Mouse (Mus musculus) heart, adult 18-20 months (tissue): ENCODE data around the gene Plxna2. TPM values are rescaled to one million over a fixed set of nuclear protein-coding genes. Genes with fewer than 3 reads are reported as not detected.

Experiments used
- DNase-seq, 2 experiments: peaks; one replicate each; pipeline ENCODE4 v3.0.0; 2021 to 2022; ENCODE audit warnings: mixed read lengths in 1 of 2
- total RNA-seq, 2 experiments: library from RNA; stranded (reverse); gene quantifications; 2 replicates each; pipeline ENCODE4 v1.2.3; 2021

Gene Plxna2
- total RNA-seq, 2 experiments from 2014 or later = 28.2 to 29.1 TPM

- peak; percentile 82 to 92 for DNase-seq
These were observed 42.6 kb downstream of the Plxna2 start for GRCm38 (mm10) chr1:194660426-194661119.

GRCm38 (mm10) chr1:194663021-194663420 is 45.0 kb downstream of the Plxna2 start:
- DNase-seq = no peak

- no peak for DNase-seq
These were observed 47.7 kb downstream of the Plxna2 start for GRCm38 (mm10) chr1:194665715-194666114.

DNA sequence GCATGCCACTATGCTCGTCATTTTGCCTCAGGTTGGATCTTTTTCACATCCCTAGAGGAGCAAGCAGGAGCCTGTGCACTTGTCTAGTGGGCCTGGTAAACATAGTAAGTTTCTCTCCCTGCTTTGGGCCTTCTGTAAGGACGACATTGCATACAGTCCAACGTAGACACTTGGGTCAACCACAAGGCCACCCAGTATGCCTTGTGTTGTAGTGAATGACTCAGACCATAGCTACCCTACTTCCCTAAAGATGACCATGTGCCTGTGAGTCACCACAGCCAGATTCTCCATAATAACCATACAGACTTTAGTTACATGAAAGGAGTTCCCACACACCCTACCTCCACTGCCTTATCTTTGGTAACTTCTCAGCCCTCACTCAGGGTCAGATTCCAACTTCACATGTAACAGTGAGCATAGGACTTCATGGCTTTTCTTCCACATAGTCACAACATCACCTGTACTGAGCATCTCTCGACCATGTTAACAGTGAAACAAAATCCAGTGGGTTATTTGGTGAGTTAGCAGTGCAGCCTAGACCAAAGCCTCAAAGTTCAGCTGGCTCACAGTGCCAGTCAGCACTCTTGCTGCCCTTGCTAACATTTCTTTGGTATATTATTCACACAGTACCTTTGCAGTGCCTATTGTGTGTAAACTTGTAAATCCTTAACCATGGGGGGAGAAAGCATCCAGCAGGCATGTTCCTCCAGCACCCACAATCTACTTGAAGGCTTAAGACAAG is 53.9 kb downstream of the Plxna2 start:
- DNase-seq = no peak

DNA sequence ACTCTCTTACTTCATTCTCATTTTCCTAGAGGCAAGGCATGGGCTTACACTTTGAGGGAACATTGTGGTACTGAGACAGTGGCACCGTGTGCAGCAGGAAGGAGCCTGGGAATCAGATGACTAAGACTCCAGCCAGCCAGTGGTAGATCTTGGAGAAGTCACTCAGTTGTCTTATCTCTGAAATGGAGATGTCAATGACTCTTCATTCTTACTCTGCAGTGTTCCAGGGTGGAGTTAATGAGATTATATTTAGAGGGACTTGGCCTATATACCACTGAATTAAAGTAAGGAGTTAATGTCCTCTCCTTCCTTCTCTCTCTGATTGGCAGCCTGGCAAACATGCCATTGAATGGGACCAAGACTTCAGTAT is 54.5 kb downstream of the Plxna2 start:
- no peak for DNase-seq

DNA sequence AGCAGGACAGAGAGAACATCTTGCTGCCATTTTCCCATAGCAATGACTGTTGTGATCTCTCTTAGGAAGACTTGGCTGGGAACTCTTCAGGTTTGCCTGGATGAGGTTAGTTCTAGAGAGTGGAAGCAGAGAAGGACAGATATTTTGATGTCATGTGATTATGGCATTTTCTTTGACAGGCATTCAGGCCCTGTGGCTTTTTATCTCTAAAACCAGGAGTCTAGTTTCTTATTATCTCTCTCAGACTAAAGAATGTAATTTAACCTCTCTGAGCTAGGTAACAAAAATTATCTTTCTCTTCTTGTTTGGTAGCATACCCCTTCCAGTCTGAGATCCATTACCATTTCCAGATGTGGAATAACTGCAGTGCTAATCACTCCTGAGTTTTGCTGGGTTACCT is 55.2 kb downstream of the Plxna2 start:
- DNase-seq = no peak

- peak; percentile 47 to 54 for DNase-seq
These were observed 57.3 kb downstream of the Plxna2 start for GRCm38 (mm10) chr1:194675106-194675890.

DNA sequence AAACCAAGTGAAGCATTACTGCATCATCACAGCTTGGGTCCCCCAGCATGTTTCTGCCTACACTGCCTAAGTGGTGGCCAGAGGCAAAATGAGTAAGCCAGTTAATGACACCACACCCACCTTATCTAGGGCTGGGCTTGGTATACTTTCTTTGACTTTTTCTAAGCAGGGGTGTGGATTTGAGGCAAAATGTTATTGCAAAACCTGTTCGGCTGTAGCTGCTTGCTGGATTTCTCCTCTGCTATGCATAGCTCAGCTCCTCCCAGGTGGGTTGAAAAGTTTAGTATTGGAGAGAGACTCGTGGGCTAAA is 57.8 kb downstream of the Plxna2 start:
- DNase-seq = peak in 1 of 2 experiments; percentile 47

- peak; percentile 49 to 52 for DNase-seq
These were observed 59.9 kb downstream of the Plxna2 start for GRCm38 (mm10) chr1:194677878-194678277.

DNA sequence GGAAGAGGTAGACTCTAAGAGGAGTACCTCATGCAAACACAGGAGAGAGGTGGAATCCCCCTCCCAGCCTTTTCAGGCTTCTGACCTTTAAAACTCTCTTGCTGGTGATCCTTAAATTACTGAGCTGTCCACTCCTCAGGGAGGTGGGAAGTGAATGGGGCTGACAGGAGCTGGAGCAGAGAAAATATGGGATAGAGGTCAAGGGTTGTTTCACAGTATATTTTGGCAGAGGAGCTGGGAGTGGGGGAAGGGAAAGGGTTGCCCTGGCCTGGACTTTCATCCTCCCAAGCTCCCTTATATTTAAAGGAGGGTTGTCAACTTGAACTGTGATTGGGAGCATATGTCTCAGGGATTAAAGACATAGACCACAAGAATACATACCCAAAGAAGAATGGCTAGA is 61.1 kb downstream of the Plxna2 start:
- DNase-seq = no peak

DNA sequence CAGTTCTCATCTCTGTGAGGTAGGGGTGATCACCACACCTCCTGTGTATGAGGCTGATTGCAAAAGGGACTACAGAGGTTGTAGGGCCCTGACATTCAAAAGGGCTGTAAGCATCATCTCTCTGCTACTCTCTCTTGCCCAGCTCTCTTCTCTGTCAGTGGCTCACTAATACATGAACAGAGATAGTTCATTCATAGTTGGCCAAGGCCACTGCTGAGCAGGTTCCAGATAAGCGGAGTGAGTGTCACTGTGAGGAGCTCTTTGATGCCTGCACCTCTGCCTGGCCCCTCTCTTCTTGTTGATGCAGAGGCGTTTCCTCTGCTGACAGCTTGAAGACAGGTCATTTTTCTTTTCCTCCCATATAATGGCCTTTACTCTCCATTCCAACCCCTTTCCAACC is 62.1 kb downstream of the Plxna2 start:
- no peak for DNase-seq

GRCm38 (mm10) chr1:194682021-194682420 is 64.0 kb downstream of the Plxna2 start:
- DNase-seq = no peak

- DNase-seq = no peak
These were observed 65.1 kb downstream of the Plxna2 start for GRCm38 (mm10) chr1:194683132-194683531.

DNA sequence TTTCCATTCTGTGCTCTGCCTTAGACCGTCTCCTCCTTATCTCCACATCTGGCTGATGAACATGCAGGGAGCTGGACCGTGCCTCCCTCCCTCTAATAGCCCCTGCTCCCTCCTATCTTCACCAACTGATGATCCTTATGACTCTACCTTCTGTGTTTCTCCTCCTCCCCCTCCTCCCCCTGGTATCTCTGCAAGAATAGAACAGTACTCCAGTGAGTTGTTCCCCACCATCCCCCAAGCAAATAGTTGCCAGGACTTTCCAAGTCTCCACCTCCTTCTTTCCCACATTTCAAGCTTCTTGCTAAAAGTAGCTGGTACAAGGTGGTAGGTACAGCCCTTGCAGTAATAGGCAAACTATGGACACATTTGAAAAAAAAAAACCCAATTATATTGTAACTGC is 67.9 kb downstream of the Plxna2 start:
- DNase-seq = peak in 1 of 2 experiments; percentile 45

GRCm38 (mm10) chr1:194687746-194688145 is 69.7 kb downstream of the Plxna2 start:
- DNase-seq = peak; percentile 56 to 74

GRCm38 (mm10) chr1:194688161-194688560 is 70.1 kb downstream of the Plxna2 start:
- no peak for DNase-seq

DNA sequence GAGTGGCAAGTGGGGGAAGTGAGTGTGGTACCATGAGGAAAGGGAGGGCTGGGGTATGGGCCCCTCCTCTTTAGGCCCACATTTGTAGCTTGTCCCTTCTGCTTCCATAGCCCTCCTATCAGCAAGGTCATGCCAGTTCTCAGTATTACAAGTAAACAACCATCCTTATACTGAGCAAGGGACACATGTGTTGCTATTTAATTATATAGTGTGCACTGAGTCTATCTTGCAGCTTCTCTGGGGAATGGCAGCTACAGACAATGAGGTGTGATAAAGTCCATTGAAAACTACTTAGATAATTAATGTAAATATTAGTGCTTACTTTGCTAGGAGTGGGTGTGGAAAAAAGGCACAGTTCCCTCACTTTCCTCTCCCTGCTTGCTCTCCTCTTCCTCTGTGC is 75.0 kb downstream of the Plxna2 start:
- no peak for DNase-seq

- DNase-seq = no peak
These were observed 75.5 kb downstream of the Plxna2 start for GRCm38 (mm10) chr1:194693488-194693887.

DNA sequence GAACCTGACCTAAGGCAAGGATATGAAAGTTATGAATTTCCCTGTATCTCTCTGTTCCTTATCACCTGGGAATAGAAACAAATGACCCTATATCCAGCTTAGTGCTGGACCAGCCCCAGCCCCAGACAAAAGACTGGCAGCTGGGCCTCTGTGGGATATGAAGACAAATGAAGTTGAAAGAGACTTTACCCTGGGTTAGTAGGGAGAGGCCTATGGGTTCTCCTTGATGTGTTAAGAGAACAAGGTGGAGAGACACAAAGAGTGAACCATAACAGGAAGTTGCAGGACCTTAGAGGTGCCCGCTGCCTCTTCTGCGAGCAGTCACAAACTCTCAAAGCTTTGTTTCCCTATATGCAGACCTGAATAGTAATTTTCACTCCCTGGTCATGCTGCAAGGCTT is 76.8 kb downstream of the Plxna2 start:
- DNase-seq = no peak

DNA sequence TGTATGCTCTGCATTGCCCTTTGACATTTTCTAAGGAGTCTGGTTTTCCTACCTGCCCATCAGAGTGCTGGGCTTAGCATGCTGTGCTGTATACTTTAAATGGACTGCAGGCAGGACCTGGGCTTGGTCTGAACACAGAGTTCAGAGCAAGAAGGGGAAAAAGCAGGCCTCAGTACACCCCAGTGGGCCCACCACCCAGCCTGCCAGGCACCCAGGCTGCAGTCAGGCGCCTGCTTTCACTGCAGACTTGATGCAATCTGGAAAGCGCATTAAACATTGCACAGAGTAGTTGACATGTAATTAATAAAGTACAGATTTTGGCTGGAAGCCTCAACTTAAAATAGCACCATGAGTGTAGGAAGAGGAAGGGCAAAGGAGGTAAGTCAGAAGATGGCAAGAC is 79.4 kb downstream of the Plxna2 start:
- peak in 1 of 2 experiments; percentile 36 for DNase-seq

DNA sequence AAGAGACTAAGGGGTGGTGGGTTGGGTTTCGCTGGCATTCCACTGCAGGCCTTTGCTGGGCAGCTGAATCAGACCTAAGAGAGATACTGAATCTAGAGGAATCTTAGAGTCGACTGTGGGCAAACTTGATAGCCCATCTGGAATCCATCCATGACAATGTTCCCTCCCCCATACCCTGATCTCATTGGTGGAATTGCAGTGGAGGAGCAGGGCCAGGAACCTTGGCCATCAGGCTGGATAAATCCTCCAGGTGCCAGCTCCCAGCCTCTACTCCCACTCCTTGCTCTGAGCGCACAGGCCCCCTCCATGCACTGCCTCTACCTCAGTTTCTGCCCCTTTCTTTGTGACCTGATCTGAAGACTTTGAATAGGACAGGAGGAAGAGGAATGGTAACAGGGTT is 81.3 kb downstream of the Plxna2 start:
- DNase-seq = no peak

DNA sequence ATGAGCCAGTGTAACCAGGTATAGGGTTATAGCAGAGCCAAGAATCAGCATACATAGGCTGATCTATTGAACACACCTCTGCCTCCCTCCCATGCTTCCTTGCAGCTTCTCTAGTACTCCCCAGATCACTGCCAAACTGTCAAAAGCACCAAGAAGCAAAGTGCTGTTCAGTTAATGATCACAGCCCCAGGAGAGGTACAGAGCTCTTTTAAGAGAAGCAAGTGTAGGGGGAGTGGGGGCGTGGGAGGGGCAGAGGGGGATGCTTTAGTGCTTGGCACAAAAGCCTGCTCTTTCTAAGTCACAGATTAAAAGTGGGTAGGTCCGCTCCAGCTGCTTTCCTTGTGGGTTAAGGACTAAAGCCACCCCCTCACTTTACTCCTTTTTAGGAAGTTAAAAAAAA is 85.2 kb downstream of the Plxna2 start:
- DNase-seq = no peak

GRCm38 (mm10) chr1:194704171-194704855 is 86.3 kb downstream of the Plxna2 start:
- no peak for DNase-seq
